Mouse (Mus musculus): ENCODE results near the gene Ptger4. TPM values are rescaled to one million over a fixed set of nuclear protein-coding genes. Genes with fewer than 3 reads are reported as not detected.
"Not testable (repeated sequence)": the region's sequence is repeated elsewhere in the genome, so short reads cannot be mapped to it uniquely, and the experiment has no call there.

Ptger4 gene
- polyA plus RNA-seq, 1 experiment from 2014 or later: 1.5 TPM

- Histone ChIP-seq H3K9ac (replicated peaks; ENCODE audit: low read length) (no peak overlapping the region), H3K9me3 (replicated peaks; ENCODE audit: control insufficient read depth, low read length) (no peaks in the 10 kb centered on the region), H3K36me3 (replicated peaks; ENCODE audit: control insufficient read depth, insufficient read depth, low read depth, low read length) (no peaks in the 10 kb centered on the region), H3K27ac (replicated peaks; ENCODE audit: low read depth, low read length) (no peak overlapping the region), H3K4me1 (ENCODE audit: control insufficient read depth, insufficient read depth, low read length) (no peaks in the 10 kb centered on the region), H3K4me2 (ENCODE audit: low read depth, low read length) (no peak overlapping the region), H3K4me3 (ENCODE audit: low read depth, low read length) (no peak overlapping the region), H3K27me3 (ENCODE audit: control insufficient read depth, insufficient read depth, low read length) (no peaks in the 10 kb centered on the region)
- DNase-seq (ENCODE audit: low spot score) (peak; percentile 47), ATAC-seq (replicated peaks; ENCODE audit: insufficient number of reproducible peaks, low FRiP score, low TSS enrichment, low read depth) (no peak)
- WGBS: 34% methylated on average over 8 of the region's 8 CpGs
These were observed 8.5 kb downstream of the Ptger4 start for GRCm38 (mm10) chr15:5235527-5235926.

GRCm38 (mm10) chr15:5234659-5235058 is 9.3 kb downstream of the Ptger4 start:
- Histone ChIP-seq H3K9ac (replicated peaks; ENCODE audit: low read length) (no peak overlapping the region), H3K27ac (replicated peaks; ENCODE audit: low read depth, low read length) (no peak overlapping the region), H3K9me3 (replicated peaks; ENCODE audit: control insufficient read depth, low read length) (no peaks in the 10 kb centered on the region), H3K27me3 (ENCODE audit: control insufficient read depth, insufficient read depth, low read length) (no peaks in the 10 kb centered on the region), H3K4me3 (ENCODE audit: low read depth, low read length) (no peak overlapping the region), H3K36me3 (replicated peaks; ENCODE audit: control insufficient read depth, insufficient read depth, low read depth, low read length) (no peaks in the 10 kb centered on the region), H3K4me1 (ENCODE audit: control insufficient read depth, insufficient read depth, low read length) (no peaks in the 10 kb centered on the region), H3K4me2 (ENCODE audit: low read depth, low read length) (no peak overlapping the region)
- DNase-seq (ENCODE audit: low spot score) (no peak), ATAC-seq (replicated peaks; ENCODE audit: insufficient number of reproducible peaks, low FRiP score, low TSS enrichment, low read depth) (peak; percentile 59; the same call in 1 of the 2 replicates)
- 82% methylated on average over 16 of the region's 16 CpGs for WGBS

GRCm38 (mm10) chr15:5230746-5231145 is 13.2 kb downstream of the Ptger4 start:
- WGBS: 81% methylated on average over 10 of the region's 10 CpGs
- H3K27me3 ChIP-seq (ENCODE audit: control insufficient read depth, insufficient read depth, low read length); H3K9ac ChIP-seq (replicated peaks; ENCODE audit: low read length); ATAC-seq (replicated peaks; ENCODE audit: insufficient number of reproducible peaks, low FRiP score, low TSS enrichment, low read depth); H3K4me3 ChIP-seq (ENCODE audit: low read depth, low read length); H3K4me2 ChIP-seq (ENCODE audit: low read depth, low read length); H3K9me3 ChIP-seq (replicated peaks; ENCODE audit: control insufficient read depth, low read length); H3K27ac ChIP-seq (replicated peaks; ENCODE audit: low read depth, low read length); H3K4me1 ChIP-seq (ENCODE audit: control insufficient read depth, insufficient read depth, low read length); DNase-seq (ENCODE audit: low spot score); H3K36me3 ChIP-seq (replicated peaks; ENCODE audit: control insufficient read depth, insufficient read depth, low read depth, low read length): not testable (repeated sequence)

- DNase-seq (ENCODE audit: low spot score) (no peak), ATAC-seq (replicated peaks; ENCODE audit: insufficient number of reproducible peaks, low FRiP score, low TSS enrichment, low read depth) (no peak)
- no peaks in the 10 kb centered on the region for H3K36me3 ChIP-seq (replicated peaks; ENCODE audit: control insufficient read depth, insufficient read depth, low read depth, low read length)
- H3K27me3 ChIP-seq (ENCODE audit: control insufficient read depth, insufficient read depth, low read length): no peaks in the 10 kb centered on the region
- no peaks in the 10 kb centered on the region for H3K4me1 ChIP-seq (ENCODE audit: control insufficient read depth, insufficient read depth, low read length)
- 92% methylated on average over 6 of the region's 6 CpGs for WGBS
- H3K4me2 ChIP-seq (ENCODE audit: low read depth, low read length): no peak overlapping the region
- no peak overlapping the region for H3K27ac ChIP-seq (replicated peaks; ENCODE audit: low read depth, low read length)
- no peaks in the 10 kb centered on the region for H3K9me3 ChIP-seq (replicated peaks; ENCODE audit: control insufficient read depth, low read length)
- no peak overlapping the region for H3K4me3 ChIP-seq (ENCODE audit: low read depth, low read length)
- no peak overlapping the region for H3K9ac ChIP-seq (replicated peaks; ENCODE audit: low read length)
These were observed 23.5 kb downstream of the Ptger4 start for GRCm38 (mm10) chr15:5220491-5220890.

GRCm38 (mm10) chr15:5209116-5209515 is 34.9 kb downstream of the Ptger4 start:
- Histone ChIP-seq H3K4me2 (ENCODE audit: low read depth, low read length) (no peak overlapping the region), H3K9me3 (replicated peaks; ENCODE audit: control insufficient read depth, low read length) (no peaks in the 10 kb centered on the region), H3K9ac (replicated peaks; ENCODE audit: low read length) (no peak overlapping the region), H3K27ac (replicated peaks; ENCODE audit: low read depth, low read length) (no peak overlapping the region), H3K4me3 (ENCODE audit: low read depth, low read length) (no peak overlapping the region), H3K36me3 (replicated peaks; ENCODE audit: control insufficient read depth, insufficient read depth, low read depth, low read length) (0 out of 2 replicates have a peak, but pooled peaks cover 2% of the 10 kb centered on the region), H3K4me1 (ENCODE audit: control insufficient read depth, insufficient read depth, low read length) (no peaks in the 10 kb centered on the region), H3K27me3 (ENCODE audit: control insufficient read depth, insufficient read depth, low read length) (no peaks in the 10 kb centered on the region)
- no peak for ATAC-seq (replicated peaks; ENCODE audit: insufficient number of reproducible peaks, low FRiP score, low TSS enrichment, low read depth)
- WGBS: 95% methylated on average over 3 of the region's 3 CpGs
- no peak for DNase-seq (ENCODE audit: low spot score)

- Histone ChIP-seq H3K9ac (replicated peaks; ENCODE audit: low read length) (no peak overlapping the region), H3K27me3 (ENCODE audit: control insufficient read depth, insufficient read depth, low read length) (no peaks in the 10 kb centered on the region), H3K36me3 (replicated peaks; ENCODE audit: control insufficient read depth, insufficient read depth, low read depth, low read length) (no peaks in the 10 kb centered on the region), H3K4me2 (ENCODE audit: low read depth, low read length) (no peak overlapping the region), H3K27ac (replicated peaks; ENCODE audit: low read depth, low read length) (no peak overlapping the region), H3K4me1 (ENCODE audit: control insufficient read depth, insufficient read depth, low read length) (no peaks in the 10 kb centered on the region), H3K9me3 (replicated peaks; ENCODE audit: control insufficient read depth, low read length) (no peaks in the 10 kb centered on the region), H3K4me3 (ENCODE audit: low read depth, low read length) (no peak overlapping the region)
- 90% methylated on average over 9 of the region's 9 CpGs for WGBS
- DNase-seq (ENCODE audit: low spot score) (no peak), ATAC-seq (replicated peaks; ENCODE audit: insufficient number of reproducible peaks, low FRiP score, low TSS enrichment, low read depth) (no peak)
These were observed 38.8 kb downstream of the Ptger4 start for GRCm38 (mm10) chr15:5205222-5205621.

- DNase-seq (ENCODE audit: low spot score) (no peak), ATAC-seq (replicated peaks; ENCODE audit: insufficient number of reproducible peaks, low FRiP score, low TSS enrichment, low read depth) (no peak)
- WGBS: 49% methylated on average over 4 of the region's 4 CpGs
- H3K4me2 ChIP-seq (ENCODE audit: low read depth, low read length): no peak overlapping the region
- no peaks in the 10 kb centered on the region for H3K36me3 ChIP-seq (replicated peaks; ENCODE audit: control insufficient read depth, insufficient read depth, low read depth, low read length)
- no peaks in the 10 kb centered on the region for H3K4me1 ChIP-seq (ENCODE audit: control insufficient read depth, insufficient read depth, low read length)
- H3K27me3 ChIP-seq (ENCODE audit: control insufficient read depth, insufficient read depth, low read length): no peaks in the 10 kb centered on the region
- no peak overlapping the region for H3K9ac ChIP-seq (replicated peaks; ENCODE audit: low read length)
- H3K27ac ChIP-seq (replicated peaks; ENCODE audit: low read depth, low read length): no peak overlapping the region
- no peaks in the 10 kb centered on the region for H3K9me3 ChIP-seq (replicated peaks; ENCODE audit: control insufficient read depth, low read length)
- no peak overlapping the region for H3K4me3 ChIP-seq (ENCODE audit: low read depth, low read length)
These were observed 47.3 kb downstream of the Ptger4 start for GRCm38 (mm10) chr15:5196691-5197090.

GRCm38 (mm10) chr15:5195987-5196514 is 47.9 kb downstream of the Ptger4 start:
- H3K27me3 ChIP-seq (ENCODE audit: control insufficient read depth, insufficient read depth, low read length): no peaks in the 10 kb centered on the region
- WGBS: 70% methylated on average over 4 of the region's 4 CpGs
- H3K9ac ChIP-seq (replicated peaks; ENCODE audit: low read length): no peak overlapping the region
- no peak for ATAC-seq (replicated peaks; ENCODE audit: insufficient number of reproducible peaks, low FRiP score, low TSS enrichment, low read depth)
- no peak for DNase-seq (ENCODE audit: low spot score)
- no peaks in the 10 kb centered on the region for H3K9me3 ChIP-seq (replicated peaks; ENCODE audit: control insufficient read depth, low read length)
- H3K27ac ChIP-seq (replicated peaks; ENCODE audit: low read depth, low read length): no peak overlapping the region
- no peaks in the 10 kb centered on the region for H3K4me1 ChIP-seq (ENCODE audit: control insufficient read depth, insufficient read depth, low read length)
- no peak overlapping the region for H3K4me3 ChIP-seq (ENCODE audit: low read depth, low read length)
- H3K4me2 ChIP-seq (ENCODE audit: low read depth, low read length): no peak overlapping the region
- no peaks in the 10 kb centered on the region for H3K36me3 ChIP-seq (replicated peaks; ENCODE audit: control insufficient read depth, insufficient read depth, low read depth, low read length)

Measured in embryonic facial prominence, embryonic 11.5 days (tissue).